Mouse (Mus musculus): ENCODE measurements around the gene Pparg. TPM values are rescaled to one million over a fixed set of nuclear protein-coding genes. Genes with fewer than 3 reads are reported as not detected.

Gene Pparg
- 13.4 and 13.9 TPM in 2 replicates for polyA plus RNA-seq (2015; fragmentation: Nextera tagmentation; extraction: Ambion mirVana)

- H3K27ac ChIP-seq (ENCODE audit: low read length) = peak within 1 kb of the TSS; percentile 69
- ATAC-seq = peak; percentile 89
Observed at GRCm38 (mm10) chr6:115360776-115361605, at the start of gene Pparg. Gene Pparg, plus strand, starts transcription at chr6:115360951.

GRCm38 (mm10) chr6:115312780-115313179, 48.0 kb upstream of the Pparg start:
- no peaks in the 10 kb centered on the region for H3K36me3 ChIP-seq (ENCODE audit: control insufficient read depth, insufficient read depth, low read length)
- H3K27ac ChIP-seq (ENCODE audit: low read length) = no peak overlapping the region
- no peak overlapping the region for H3K4me3 ChIP-seq (ENCODE audit: low read length)
- H3K27me3 ChIP-seq (replicated peaks; ENCODE audit: control insufficient read depth, insufficient read depth, low read length) = no peaks in the 10 kb centered on the region
- no peak overlapping the region for H3K9ac ChIP-seq (ENCODE audit: low read depth, low read length)
- no peak for ATAC-seq
- no peak overlapping the region for H3K4me2 ChIP-seq (ENCODE audit: low read depth, low read length)
- H3K4me1 ChIP-seq (ENCODE audit: control insufficient read depth, insufficient read depth, low read length) = peaks cover 14% of the 10 kb centered on the region
- WGBS = 67% methylated on average over 12 of the region's 12 CpGs
- no peaks in the 10 kb centered on the region for H3K9me3 ChIP-seq (ENCODE audit: control insufficient read depth, low read length)

More at GRCm38 (mm10) chr6:115360776-115361605, at the start of gene Pparg:
- H3K27me3 ChIP-seq (replicated peaks; ENCODE audit: control insufficient read depth, insufficient read depth, low read length) = 0 out of 2 replicates have a peak, but pooled peaks cover 5% of the 10 kb centered on the region
- H3K4me2 ChIP-seq (ENCODE audit: low read depth, low read length) = peak within 1 kb of the TSS; percentile 94
- H3K36me3 ChIP-seq (ENCODE audit: control insufficient read depth, insufficient read depth, low read length) = no peaks in the 10 kb centered on the region
- H3K4me3 ChIP-seq (ENCODE audit: low read length) = peak within 1 kb of the TSS; percentile 71
- peaks cover 4% of the 10 kb centered on the region; the same call in 1 of the 2 replicates for H3K4me1 ChIP-seq (ENCODE audit: control insufficient read depth, insufficient read depth, low read length)
- H3K9me3 ChIP-seq (ENCODE audit: control insufficient read depth, low read length) = peaks cover 3% of the 10 kb centered on the region; the same call in 1 of the 2 replicates
- H3K9ac ChIP-seq (ENCODE audit: low read depth, low read length) = peak within 1 kb of the TSS; percentile 82
- WGBS = under 1% methylated on average over 69 of the region's 76 CpGs

GRCm38 (mm10) chr6:115313235-115313738, 47.5 kb upstream of the Pparg start:
- no peaks in the 10 kb centered on the region for H3K27me3 ChIP-seq (replicated peaks; ENCODE audit: control insufficient read depth, insufficient read depth, low read length)
- 56% methylated on average over 9 of the region's 9 CpGs for WGBS
- H3K9ac ChIP-seq (ENCODE audit: low read depth, low read length) = no peak overlapping the region
- H3K4me2 ChIP-seq (ENCODE audit: low read depth, low read length) = no peak overlapping the region
- H3K4me1 ChIP-seq (ENCODE audit: control insufficient read depth, insufficient read depth, low read length) = peaks cover 14% of the 10 kb centered on the region
- peak; percentile 40 for ATAC-seq
- no peak overlapping the region; the same call in 1 of the 2 replicates for H3K27ac ChIP-seq (ENCODE audit: low read length)
- no peak overlapping the region for H3K4me3 ChIP-seq (ENCODE audit: low read length)
- H3K9me3 ChIP-seq (ENCODE audit: control insufficient read depth, low read length) = no peaks in the 10 kb centered on the region
- no peaks in the 10 kb centered on the region for H3K36me3 ChIP-seq (ENCODE audit: control insufficient read depth, insufficient read depth, low read length)

DNA sequence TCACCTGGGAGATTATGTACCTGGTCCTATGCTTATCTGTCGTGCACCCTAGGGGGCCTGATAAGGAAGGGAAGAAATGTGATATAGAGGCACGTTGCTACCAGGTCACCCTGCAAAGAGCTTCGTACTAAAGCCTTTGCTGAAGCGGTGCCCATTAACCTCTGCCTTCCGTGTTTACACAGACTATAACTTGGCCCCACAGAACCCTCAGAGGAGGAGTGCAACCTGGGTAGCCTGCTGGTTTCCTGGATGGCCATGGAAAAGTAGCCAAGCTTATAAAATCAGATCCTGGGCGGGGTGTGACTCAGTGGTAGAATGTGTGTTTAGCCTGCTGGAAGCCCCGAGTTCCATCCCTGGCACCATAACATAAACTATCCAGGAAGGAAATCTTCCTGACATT, 46.8 kb upstream of the Pparg start:
- WGBS = 38% methylated on average over 7 of the region's 7 CpGs
- Histone ChIP-seq H3K27me3 (replicated peaks; ENCODE audit: control insufficient read depth, insufficient read depth, low read length) (no peaks in the 10 kb centered on the region), H3K4me2 (ENCODE audit: low read depth, low read length) (no peak overlapping the region), H3K4me1 (ENCODE audit: control insufficient read depth, insufficient read depth, low read length) (peaks cover 14% of the 10 kb centered on the region), H3K4me3 (ENCODE audit: low read length) (no peak overlapping the region), H3K36me3 (ENCODE audit: control insufficient read depth, insufficient read depth, low read length) (no peaks in the 10 kb centered on the region), H3K9me3 (ENCODE audit: control insufficient read depth, low read length) (no peaks in the 10 kb centered on the region), H3K9ac (ENCODE audit: low read depth, low read length) (no peak overlapping the region), H3K27ac (ENCODE audit: low read length) (no peak overlapping the region)
- peak; percentile 53 for ATAC-seq

DNA sequence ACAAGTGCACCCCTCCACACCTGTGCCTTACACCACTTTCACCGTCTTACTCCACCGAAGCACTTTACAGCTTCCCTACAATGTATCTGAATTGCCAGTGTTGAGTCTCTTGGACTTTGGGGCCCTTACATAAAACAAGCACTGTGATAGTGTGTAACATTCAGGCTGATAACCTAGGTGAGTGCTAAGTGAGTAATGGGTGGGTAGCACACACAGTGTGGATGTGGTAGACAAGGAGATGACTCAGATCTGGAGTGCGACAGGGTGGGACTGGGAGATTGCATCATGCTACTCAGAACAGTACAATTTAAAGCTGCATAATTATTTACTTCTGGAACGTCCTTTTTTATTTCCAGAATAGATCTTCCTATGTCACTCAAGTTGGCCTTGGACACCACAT, 45.0 kb upstream of the Pparg start:
- H3K4me1 ChIP-seq (ENCODE audit: control insufficient read depth, insufficient read depth, low read length) = peaks cover 17% of the 10 kb centered on the region
- no peak overlapping the region for H3K9ac ChIP-seq (ENCODE audit: low read depth, low read length)
- no peak overlapping the region for H3K4me3 ChIP-seq (ENCODE audit: low read length)
- no peaks in the 10 kb centered on the region for H3K27me3 ChIP-seq (replicated peaks; ENCODE audit: control insufficient read depth, insufficient read depth, low read length)
- H3K36me3 ChIP-seq (ENCODE audit: control insufficient read depth, insufficient read depth, low read length) = no peaks in the 10 kb centered on the region
- no peaks in the 10 kb centered on the region for H3K9me3 ChIP-seq (ENCODE audit: control insufficient read depth, low read length)
- H3K27ac ChIP-seq (ENCODE audit: low read length) = no peak overlapping the region
- WGBS = 61% methylated on average over 4 of the region's 4 CpGs
- H3K4me2 ChIP-seq (ENCODE audit: low read depth, low read length) = no peak overlapping the region
- ATAC-seq = peak; percentile 95

DNA sequence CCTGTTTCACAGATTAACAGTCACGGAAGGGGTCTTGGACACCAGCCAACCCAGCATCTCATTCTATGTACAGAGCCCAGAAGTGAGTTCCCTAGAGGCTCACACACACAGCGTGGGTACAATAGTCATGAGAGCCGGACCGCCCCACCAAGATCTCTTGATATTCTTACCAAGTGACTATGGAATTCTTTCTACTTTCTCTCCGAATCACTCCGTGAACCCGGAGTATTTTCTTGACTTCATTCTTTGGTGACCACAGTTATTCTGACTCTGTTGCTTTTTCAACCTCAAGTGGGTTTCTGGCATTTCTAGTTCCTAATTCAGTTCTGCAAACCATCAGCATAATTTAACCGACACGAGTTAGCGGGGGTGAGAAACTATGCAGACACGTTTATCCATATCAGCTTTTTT, 43.9 kb upstream of the Pparg start:
- WGBS = 63% methylated on average over 11 of the region's 11 CpGs
- Histone ChIP-seq H3K4me1 (ENCODE audit: control insufficient read depth, insufficient read depth, low read length) (peaks cover 17% of the 10 kb centered on the region), H3K9ac (ENCODE audit: low read depth, low read length) (no peak overlapping the region), H3K4me2 (ENCODE audit: low read depth, low read length) (no peak overlapping the region), H3K9me3 (ENCODE audit: control insufficient read depth, low read length) (no peaks in the 10 kb centered on the region), H3K27ac (ENCODE audit: low read length) (no peak overlapping the region), H3K4me3 (ENCODE audit: low read length) (no peak overlapping the region), H3K27me3 (replicated peaks; ENCODE audit: control insufficient read depth, insufficient read depth, low read length) (no peaks in the 10 kb centered on the region), H3K36me3 (ENCODE audit: control insufficient read depth, insufficient read depth, low read length) (no peaks in the 10 kb centered on the region)
- ATAC-seq = no peak

GRCm38 (mm10) chr6:115318811-115319210, 41.9 kb upstream of the Pparg start:
- Histone ChIP-seq H3K27me3 (replicated peaks; ENCODE audit: control insufficient read depth, insufficient read depth, low read length) (no peaks in the 10 kb centered on the region), H3K9me3 (ENCODE audit: control insufficient read depth, low read length) (no peaks in the 10 kb centered on the region), H3K4me2 (ENCODE audit: low read depth, low read length) (no peak overlapping the region), H3K4me3 (ENCODE audit: low read length) (no peak overlapping the region), H3K36me3 (ENCODE audit: control insufficient read depth, insufficient read depth, low read length) (no peaks in the 10 kb centered on the region), H3K27ac (ENCODE audit: low read length) (no peak overlapping the region), H3K4me1 (ENCODE audit: control insufficient read depth, insufficient read depth, low read length) (peaks cover 10% of the 10 kb centered on the region), H3K9ac (ENCODE audit: low read depth, low read length) (no peak overlapping the region)
- ATAC-seq = no peak
- WGBS = 66% methylated on average over 6 of the region's 6 CpGs

DNA sequence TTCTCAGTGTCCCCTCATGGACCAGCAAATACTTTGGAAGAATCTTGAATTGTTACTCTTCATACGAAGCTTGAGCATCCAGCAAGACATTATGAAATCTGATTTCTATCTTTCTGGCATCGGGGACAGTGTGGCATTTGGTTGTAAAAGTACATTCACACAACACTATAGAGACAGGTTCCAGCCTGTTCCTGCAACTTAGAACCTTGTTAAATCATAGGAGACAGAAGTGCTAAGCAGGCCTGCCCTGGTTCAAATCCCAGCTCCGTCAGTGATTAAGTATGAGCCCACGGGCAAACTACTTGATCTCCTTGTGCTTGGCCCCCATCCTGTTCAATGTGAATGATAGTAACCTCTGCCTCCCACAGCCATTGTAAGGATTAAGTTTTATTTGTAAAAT, 41.1 kb upstream of the Pparg start:
- no peak overlapping the region for H3K4me2 ChIP-seq (ENCODE audit: low read depth, low read length)
- no peaks in the 10 kb centered on the region for H3K9me3 ChIP-seq (ENCODE audit: control insufficient read depth, low read length)
- no peaks in the 10 kb centered on the region for H3K36me3 ChIP-seq (ENCODE audit: control insufficient read depth, insufficient read depth, low read length)
- 86% methylated on average over 4 of the region's 4 CpGs for WGBS
- no peak overlapping the region for H3K9ac ChIP-seq (ENCODE audit: low read depth, low read length)
- ATAC-seq = no peak
- H3K4me1 ChIP-seq (ENCODE audit: control insufficient read depth, insufficient read depth, low read length) = peaks cover 6% of the 10 kb centered on the region; the same call in 1 of the 2 replicates
- H3K27me3 ChIP-seq (replicated peaks; ENCODE audit: control insufficient read depth, insufficient read depth, low read length) = no peaks in the 10 kb centered on the region
- no peak overlapping the region for H3K4me3 ChIP-seq (ENCODE audit: low read length)
- no peak overlapping the region for H3K27ac ChIP-seq (ENCODE audit: low read length)

DNA sequence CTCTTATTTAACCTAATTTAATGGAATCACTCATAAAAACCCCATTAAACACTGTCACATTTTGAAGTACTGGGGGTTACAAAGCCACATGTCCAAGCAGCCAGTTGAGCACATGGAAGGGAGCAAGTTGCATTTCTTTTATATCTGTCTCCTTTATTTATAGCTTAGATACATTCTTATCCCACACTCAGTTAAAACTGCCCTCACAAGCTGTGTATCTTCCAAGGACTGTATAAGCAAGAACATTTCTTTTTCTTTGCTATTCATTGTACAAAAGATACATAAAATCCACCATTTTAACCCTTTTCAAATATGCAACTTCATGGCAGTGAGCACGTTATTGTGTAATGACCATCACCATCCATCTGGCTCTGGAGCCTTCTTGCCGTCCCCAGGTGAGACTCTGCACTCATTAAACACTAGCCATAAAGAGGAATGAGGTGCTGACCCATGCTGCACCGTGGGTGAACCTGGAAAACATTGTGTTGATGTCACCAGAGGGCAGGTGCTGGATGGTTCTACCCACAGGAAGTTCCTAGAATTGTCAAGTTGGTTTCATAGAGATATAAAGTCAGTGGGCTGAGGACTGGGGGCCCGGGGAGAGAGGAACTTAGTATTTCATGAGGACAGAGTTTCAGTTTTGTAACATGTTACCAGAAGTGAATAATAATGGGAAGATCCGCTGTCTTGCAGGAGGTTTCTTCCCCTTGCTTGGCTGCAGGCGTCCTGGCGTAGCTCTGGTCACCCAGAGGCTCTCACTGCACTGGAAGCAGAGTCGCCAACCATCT, 39.6 kb upstream of the Pparg start:
- Histone ChIP-seq H3K4me1 (ENCODE audit: control insufficient read depth, insufficient read depth, low read length) (peaks cover 4% of the 10 kb centered on the region; the same call in 1 of the 2 replicates), H3K9me3 (ENCODE audit: control insufficient read depth, low read length) (no peaks in the 10 kb centered on the region), H3K27me3 (replicated peaks; ENCODE audit: control insufficient read depth, insufficient read depth, low read length) (no peaks in the 10 kb centered on the region), H3K4me2 (ENCODE audit: low read depth, low read length) (no peak overlapping the region), H3K4me3 (ENCODE audit: low read length) (no peak overlapping the region), H3K27ac (ENCODE audit: low read length) (no peak overlapping the region), H3K36me3 (ENCODE audit: control insufficient read depth, insufficient read depth, low read length) (no peaks in the 10 kb centered on the region), H3K9ac (ENCODE audit: low read depth, low read length) (no peak overlapping the region)
- no peak for ATAC-seq
- WGBS = 77% methylated on average over 8 of the region's 8 CpGs
